Mouse (Mus musculus): ENCODE results near the gene Ttc9b. TPM values are rescaled to one million over a fixed set of nuclear protein-coding genes. Genes with fewer than 3 reads are reported as not detected.

The Ttc9b gene
- 0.05 TPM in 1 of 2 replicates, not detected in the other for polyA plus RNA-seq (2015; fragmentation: Nextera tagmentation; extraction: Ambion mirVana)

DNA sequence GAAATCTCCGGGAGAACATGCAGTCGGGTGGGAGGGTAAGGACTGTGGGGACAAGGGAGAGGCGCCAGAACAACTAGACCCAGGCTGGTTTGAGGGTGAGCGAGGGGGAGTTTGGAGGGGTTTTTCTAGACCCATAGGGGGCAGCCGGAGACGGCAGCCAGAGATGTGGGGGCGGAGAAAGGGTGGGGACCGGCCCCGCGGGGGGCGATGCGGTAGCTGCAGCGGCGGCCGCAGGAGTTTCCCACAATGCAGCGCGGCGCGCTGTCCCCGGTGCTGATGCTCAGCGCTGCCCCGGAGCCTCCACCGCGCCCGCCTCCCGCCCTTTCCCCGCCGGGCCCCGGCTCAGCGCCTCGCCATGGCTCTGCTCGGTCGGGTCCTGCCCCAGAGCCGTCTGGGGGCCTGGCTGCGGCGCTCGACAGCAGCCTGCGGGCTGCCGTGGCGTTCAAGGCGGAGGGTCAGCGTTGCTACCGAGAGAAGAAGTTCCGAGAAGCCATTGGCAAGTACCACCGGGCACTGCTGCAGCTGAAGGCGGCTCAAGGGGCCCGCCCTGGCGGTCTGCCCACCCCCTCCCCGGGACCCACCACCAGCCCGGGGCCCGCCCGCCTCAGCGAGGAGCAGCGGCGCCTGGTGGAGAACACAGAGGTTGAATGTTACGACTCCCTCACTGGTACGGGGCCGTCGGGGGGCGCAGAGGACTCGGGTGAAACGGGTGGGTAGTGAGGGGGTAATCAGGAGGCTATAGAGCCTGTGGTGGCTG lies at the start of gene Ttc9b:
Gene Ttc9b (plus strand): TSS at position 235 of the 757 bp plus-strand sequence.
- 5% methylated on average over 56 of the region's 62 CpGs for WGBS (ENCODE audit: insufficient replicate concordance)
- peaks cover 77% of the 10 kb centered on the region for H3K27me3 ChIP-seq
- 0 out of 2 replicates have a peak within 1 kb of the TSS, but pooled peaks have one; percentile 17 for H3K4me2 ChIP-seq

DNA sequence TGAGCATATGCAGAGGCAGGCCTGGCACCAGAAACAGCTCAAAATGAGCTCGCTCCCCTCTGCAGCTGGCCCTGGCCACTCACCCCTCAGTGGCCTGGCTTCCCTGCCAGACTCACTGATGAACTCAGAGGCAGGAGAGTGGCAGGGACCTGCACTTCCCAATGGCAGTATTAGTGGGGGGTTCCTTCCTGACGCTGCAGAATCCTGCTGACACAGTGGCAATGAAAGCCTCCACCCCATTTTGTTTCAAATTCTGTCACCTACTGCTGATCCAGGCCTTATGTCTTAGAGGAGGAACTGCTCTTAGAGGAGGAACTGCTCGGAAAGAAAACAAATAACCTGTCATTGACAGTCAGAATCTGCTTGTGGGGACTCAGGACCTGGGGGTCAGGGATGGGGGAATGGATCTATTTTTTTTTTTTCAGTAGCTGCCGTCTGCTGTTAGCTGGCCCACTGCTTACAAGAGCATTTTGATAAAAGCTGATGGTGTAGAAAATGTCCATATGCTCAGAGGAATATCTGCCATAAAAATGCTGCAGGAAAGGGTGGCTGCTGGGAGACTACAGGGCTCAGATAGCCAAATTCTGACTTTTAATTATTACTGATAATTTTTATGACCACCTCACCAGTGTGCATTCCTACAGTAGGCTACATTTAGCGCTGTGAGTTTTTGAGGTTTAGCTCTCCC lies 48.9 kb upstream of the Ttc9b start:
- Histone ChIP-seq H3K27me3 (no peaks in the 10 kb centered on the region), H3K4me3 (replicated peaks) (no peak overlapping the region), H3K27ac (0 out of 2 replicates have a peak overlapping the region, but pooled peaks have one; percentile 42), H3K9ac (no peak overlapping the region), H3K36me3 (peaks cover 27% of the 10 kb centered on the region), H3K4me1 (replicated peaks) (peaks cover 98% of the 10 kb centered on the region), H3K9me3 (replicated peaks) (no peaks in the 10 kb centered on the region), H3K4me2 (no peak overlapping the region)
- whole genome bisulfite sequencing (ENCODE audit: insufficient replicate concordance) = 48% methylated on average over 5 of the region's 5 CpGs
- ATAC-seq (ENCODE audit: low read depth) = no peak
- no peak for DNase-seq

More for the DNA sequence above, at the start of gene Ttc9b:
- Histone ChIP-seq H3K9ac (no peak within 1 kb of the TSS), H3K9me3 (replicated peaks) (no peaks in the 10 kb centered on the region), H3K4me3 (replicated peaks) (no peak within 1 kb of the TSS; the same call in 1 of the 2 replicates), H3K27ac (no peak within 1 kb of the TSS), H3K36me3 (no peaks in the 10 kb centered on the region), H3K4me1 (replicated peaks) (peaks cover 18% of the 10 kb centered on the region)
- no peak for DNase-seq
- ATAC-seq (ENCODE audit: low read depth) = 0 out of 2 replicates have a peak, but pooled peaks have one; percentile 32

DNA sequence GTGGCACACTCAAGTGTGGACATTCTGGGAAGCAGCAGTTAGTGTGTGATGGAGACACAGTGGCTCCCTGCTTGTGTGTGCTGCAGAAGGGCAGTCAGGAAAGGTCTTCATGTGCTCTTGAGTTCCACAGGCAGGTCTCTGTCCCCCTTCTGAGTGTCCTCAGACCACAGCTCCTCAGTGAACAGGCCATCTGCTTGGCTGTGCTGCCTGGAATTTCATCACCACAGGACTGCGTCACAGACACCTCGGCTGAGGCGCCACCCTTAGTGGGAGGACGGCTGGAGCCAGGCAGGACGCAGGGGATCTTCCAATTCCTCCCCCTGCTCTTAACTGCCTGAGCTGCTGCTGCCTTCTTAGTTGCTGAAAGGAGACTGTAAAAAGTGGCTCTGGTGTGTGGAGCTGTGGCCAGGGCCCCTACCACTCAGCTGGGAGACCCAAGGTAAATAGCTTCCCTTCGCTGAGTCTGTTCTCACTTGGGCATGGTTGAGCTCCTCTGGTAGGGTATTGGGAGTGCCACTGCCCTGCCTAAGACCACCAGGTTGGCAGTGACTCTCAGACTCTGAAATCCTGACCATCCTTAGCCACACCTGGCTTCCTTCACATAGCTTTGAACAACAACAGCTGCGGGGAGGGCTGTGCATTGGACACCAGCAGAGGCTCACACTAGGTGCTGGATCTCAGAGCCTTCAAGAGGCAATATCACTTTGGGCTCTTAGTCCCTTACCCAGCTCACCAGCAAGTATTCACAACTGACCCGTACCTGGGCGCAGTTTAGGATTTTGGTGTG lies 48.0 kb upstream of the Ttc9b start:
- H3K9ac ChIP-seq = no peak overlapping the region; the same call in 1 of the 2 replicates
- peak overlapping the region; percentile 14; the same call in 1 of the 2 replicates for H3K27ac ChIP-seq
- DNase-seq (no peak), ATAC-seq (ENCODE audit: low read depth) (no peak)
- no peak overlapping the region for H3K4me2 ChIP-seq
- H3K36me3 ChIP-seq = peaks cover 36% of the 10 kb centered on the region
- H3K4me1 ChIP-seq (replicated peaks) = peaks cover 89% of the 10 kb centered on the region
- no peaks in the 10 kb centered on the region for H3K27me3 ChIP-seq
- 82% methylated on average over 9 of the region's 9 CpGs for WGBS (ENCODE audit: insufficient replicate concordance)
- H3K9me3 ChIP-seq (replicated peaks) = no peaks in the 10 kb centered on the region
- H3K4me3 ChIP-seq (replicated peaks) = no peak overlapping the region

DNA sequence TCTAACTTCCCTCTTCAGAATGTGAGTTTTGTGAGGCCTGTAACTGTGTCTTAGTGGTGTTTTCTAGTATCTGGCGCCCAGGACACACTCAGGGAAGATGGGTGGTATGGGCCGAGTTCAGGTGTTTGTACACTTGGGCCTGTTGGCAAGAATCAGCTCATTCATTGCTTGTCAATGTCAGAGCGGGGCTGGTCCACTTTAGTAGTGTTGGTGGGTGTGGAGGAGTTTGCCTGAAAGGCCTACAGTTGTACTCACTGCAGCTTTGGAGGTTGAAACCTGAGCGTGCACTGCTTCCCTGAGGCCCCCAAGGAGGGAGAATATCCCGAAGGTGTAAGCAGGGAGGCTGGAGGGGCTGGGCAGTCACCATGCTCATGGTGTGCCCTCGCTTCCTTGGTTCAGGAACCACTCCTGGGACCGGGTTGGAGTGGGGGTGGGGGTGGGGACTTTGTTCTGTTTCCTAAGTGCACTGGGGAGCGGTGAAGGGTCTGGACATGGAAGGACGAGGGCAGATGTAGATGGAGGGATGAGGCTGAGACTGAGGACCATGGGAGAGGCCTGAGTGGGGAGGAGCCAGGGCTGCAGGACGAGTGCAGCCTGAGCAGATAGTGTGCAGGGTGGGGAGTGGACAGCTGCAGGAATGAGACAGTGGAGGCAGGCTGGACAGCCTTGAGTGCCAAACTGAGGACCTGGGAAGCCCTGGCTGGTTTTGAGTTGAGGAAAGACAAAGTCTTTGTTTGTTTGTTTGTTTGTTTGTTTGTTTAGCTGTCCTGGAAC lies 47.0 kb upstream of the Ttc9b start:
- Histone ChIP-seq H3K4me2 (no peak overlapping the region), H3K9me3 (replicated peaks) (no peaks in the 10 kb centered on the region), H3K4me3 (replicated peaks) (no peak overlapping the region), H3K4me1 (replicated peaks) (peaks cover 79% of the 10 kb centered on the region), H3K9ac (no peak overlapping the region; the same call in 1 of the 2 replicates), H3K27me3 (no peaks in the 10 kb centered on the region), H3K36me3 (peaks cover 41% of the 10 kb centered on the region), H3K27ac (no peak overlapping the region)
- 59% methylated on average over 10 of the region's 10 CpGs for WGBS (ENCODE audit: insufficient replicate concordance)
- no peak for ATAC-seq (ENCODE audit: low read depth)
- DNase-seq = no peak

DNA sequence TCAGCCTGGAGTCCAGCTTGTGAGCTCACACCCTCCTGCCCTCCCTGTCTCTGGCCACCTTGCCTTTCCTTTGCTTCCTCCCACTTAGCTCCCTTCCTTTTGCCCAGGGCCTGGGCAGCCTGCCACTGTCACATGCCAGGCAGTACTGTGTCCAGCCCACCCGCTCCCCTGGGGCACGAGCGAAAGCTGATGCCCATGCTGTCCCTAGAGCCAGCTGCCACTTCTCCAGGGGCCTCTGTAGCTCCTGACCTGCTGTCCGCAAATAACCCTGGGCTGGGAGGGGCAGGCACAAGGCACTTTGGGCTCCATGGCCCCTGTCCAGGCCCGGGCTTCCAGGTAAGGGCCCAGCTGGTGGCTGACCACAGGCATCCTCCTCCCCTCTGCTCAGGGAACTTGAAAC lies 46.1 kb upstream of the Ttc9b start:
- Histone ChIP-seq H3K9ac (0 out of 2 replicates have a peak overlapping the region, but pooled peaks have one; percentile 3), H3K4me3 (replicated peaks) (no peak overlapping the region)
- no peak for ATAC-seq (ENCODE audit: low read depth)

DNA sequence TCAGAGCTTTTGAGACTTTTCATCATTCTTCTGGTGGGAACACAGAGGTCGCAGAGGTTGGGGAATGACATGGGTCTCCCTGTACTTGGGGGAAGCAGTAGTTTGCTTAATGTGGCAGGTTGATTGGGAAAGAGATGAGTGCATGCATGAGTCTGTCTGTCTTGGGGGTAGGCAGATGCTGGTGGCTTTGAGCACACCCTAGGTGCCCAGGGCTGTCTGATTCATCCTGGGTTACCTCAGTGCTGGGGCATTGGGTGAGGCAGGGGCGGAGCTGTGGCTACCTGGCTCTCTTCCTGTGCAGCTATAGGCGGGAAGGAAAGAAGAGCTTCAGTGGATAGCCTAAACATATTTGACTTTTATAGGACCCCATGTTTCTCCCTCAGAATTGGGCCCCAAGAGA lies 45.6 kb upstream of the Ttc9b start:
- Histone ChIP-seq H3K4me3 (replicated peaks) (no peak overlapping the region), H3K36me3 (peaks cover 40% of the 10 kb centered on the region), H3K4me1 (replicated peaks) (peaks cover 68% of the 10 kb centered on the region), H3K9ac (0 out of 2 replicates have a peak overlapping the region, but pooled peaks have one; percentile 3), H3K9me3 (replicated peaks) (no peaks in the 10 kb centered on the region), H3K27me3 (no peaks in the 10 kb centered on the region), H3K4me2 (no peak overlapping the region), H3K27ac (no peak overlapping the region)
- 81% methylated on average over 3 of the region's 3 CpGs for whole genome bisulfite sequencing (ENCODE audit: insufficient replicate concordance)
- ATAC-seq (ENCODE audit: low read depth) (no peak), DNase-seq (no peak)

More for the DNA sequence above, 46.1 kb upstream of the Ttc9b start:
- Histone ChIP-seq H3K36me3 (peaks cover 41% of the 10 kb centered on the region), H3K27ac (no peak overlapping the region), H3K27me3 (no peaks in the 10 kb centered on the region), H3K4me1 (replicated peaks) (peaks cover 70% of the 10 kb centered on the region), H3K9me3 (replicated peaks) (no peaks in the 10 kb centered on the region), H3K4me2 (no peak overlapping the region)
- WGBS (ENCODE audit: insufficient replicate concordance) = 79% methylated on average over 5 of the region's 5 CpGs
- no peak for DNase-seq

DNA sequence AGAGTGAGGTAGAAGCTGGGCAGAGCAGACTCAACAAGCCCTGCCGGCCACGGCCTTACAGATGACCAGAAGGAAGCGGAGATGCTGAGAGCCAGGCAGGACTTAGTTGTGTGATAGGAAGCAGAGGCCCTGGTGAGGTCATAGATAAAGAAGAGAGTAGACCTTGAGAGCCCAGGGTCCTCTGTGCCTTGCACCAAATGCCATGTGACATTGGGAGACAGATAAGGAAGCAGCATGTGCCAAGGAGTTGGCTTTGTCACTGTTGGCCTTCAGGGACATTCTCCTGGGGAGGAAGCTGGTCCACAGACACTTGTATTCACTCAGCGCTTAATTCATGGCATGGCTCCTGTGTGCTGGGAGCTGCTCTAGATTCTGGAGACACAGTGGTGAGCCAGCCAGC lies 44.4 kb upstream of the Ttc9b start:
- no peak overlapping the region for H3K4me3 ChIP-seq (replicated peaks)
- H3K9me3 ChIP-seq (replicated peaks) = no peaks in the 10 kb centered on the region
- peak; percentile 32; the same call in 1 of the 2 replicates for ATAC-seq (ENCODE audit: low read depth)
- peaks cover 40% of the 10 kb centered on the region for H3K36me3 ChIP-seq
- no peak for DNase-seq
- H3K9ac ChIP-seq = no peak overlapping the region
- H3K4me1 ChIP-seq (replicated peaks) = peaks cover 58% of the 10 kb centered on the region
- no peak overlapping the region for H3K27ac ChIP-seq
- H3K27me3 ChIP-seq = no peaks in the 10 kb centered on the region
- no peak overlapping the region for H3K4me2 ChIP-seq
- 52% methylated on average over 4 of the region's 4 CpGs for WGBS (ENCODE audit: insufficient replicate concordance)

DNA sequence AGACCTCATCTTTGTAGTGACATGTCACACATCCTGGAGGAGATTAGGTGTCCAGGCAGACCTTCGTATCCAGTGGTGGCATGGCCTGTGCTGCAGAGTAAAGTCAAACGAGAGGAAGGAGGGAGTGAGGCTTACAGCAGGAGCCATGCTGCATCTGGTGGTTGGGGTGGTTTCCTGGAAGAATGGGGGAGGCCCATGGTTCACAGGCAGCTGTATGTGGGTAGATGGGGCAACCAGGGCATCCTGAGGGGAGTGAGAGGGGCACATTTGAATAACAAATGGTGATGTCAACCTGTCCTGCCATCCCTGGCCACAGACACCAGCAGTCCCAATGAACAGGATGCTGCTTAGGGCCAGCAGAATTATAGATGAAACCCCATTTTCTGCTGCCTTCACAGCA lies 44.0 kb upstream of the Ttc9b start:
- H3K4me1 ChIP-seq (replicated peaks) = peaks cover 54% of the 10 kb centered on the region
- 60% methylated on average over 2 of the region's 2 CpGs for WGBS (ENCODE audit: insufficient replicate concordance)
- no peak overlapping the region for H3K27ac ChIP-seq
- no peak for DNase-seq
- H3K9me3 ChIP-seq (replicated peaks) = no peaks in the 10 kb centered on the region
- no peak for ATAC-seq (ENCODE audit: low read depth)
- H3K36me3 ChIP-seq = peaks cover 44% of the 10 kb centered on the region
- H3K9ac ChIP-seq = no peak overlapping the region
- no peaks in the 10 kb centered on the region for H3K27me3 ChIP-seq
- H3K4me3 ChIP-seq (replicated peaks) = no peak overlapping the region
- no peak overlapping the region for H3K4me2 ChIP-seq

DNA sequence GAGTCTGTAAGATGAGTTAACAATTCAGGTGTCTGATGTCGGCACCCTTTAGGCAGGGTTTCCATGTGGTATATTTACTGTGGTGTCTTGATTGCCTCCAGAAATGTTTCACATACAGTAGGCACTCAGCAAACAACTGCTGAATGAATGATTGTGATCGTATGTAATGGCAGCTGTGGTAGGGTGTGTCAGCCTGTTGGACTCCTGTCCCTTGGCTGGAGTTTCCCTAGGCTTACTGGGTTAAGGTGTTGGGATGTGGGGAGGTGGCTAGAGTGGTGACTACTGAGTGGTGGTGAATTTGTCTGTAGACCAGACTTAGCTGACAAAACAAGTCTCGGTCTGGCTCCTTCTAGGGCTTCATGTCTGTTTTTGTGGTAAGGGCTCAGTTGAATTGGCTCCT lies 43.3 kb upstream of the Ttc9b start:
- H3K27ac ChIP-seq = no peak overlapping the region
- ATAC-seq (ENCODE audit: low read depth) = no peak
- H3K9ac ChIP-seq = no peak overlapping the region
- no peaks in the 10 kb centered on the region for H3K27me3 ChIP-seq
- no peak for DNase-seq
- H3K36me3 ChIP-seq = peaks cover 45% of the 10 kb centered on the region
- H3K4me2 ChIP-seq = no peak overlapping the region
- no peak overlapping the region for H3K4me3 ChIP-seq (replicated peaks)
- WGBS (ENCODE audit: insufficient replicate concordance) = 89% methylated on average over 3 of the region's 3 CpGs
- H3K4me1 ChIP-seq (replicated peaks) = peaks cover 47% of the 10 kb centered on the region
- no peaks in the 10 kb centered on the region for H3K9me3 ChIP-seq (replicated peaks)

DNA sequence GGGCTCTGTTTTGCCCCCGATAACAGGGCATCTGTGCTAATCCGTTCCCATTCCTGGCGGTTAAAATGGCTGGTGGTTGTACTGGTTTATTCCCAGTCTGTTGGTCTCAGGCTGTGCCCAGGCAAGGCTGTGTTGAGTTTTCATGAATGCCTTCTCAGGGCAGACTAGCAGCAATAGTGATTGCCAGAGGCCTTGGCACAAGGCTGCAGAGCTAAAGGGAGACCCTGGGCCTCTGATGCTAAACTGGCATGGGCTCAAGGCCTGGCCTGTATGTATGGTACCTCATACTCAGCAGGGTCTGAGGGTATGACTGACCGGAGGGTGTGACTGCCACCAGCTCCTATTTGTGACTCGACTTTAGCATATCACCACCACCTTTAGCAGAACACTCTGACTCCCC lies 42.8 kb upstream of the Ttc9b start:
- Histone ChIP-seq H3K4me3 (replicated peaks) (no peak overlapping the region), H3K27ac (no peak overlapping the region), H3K27me3 (no peaks in the 10 kb centered on the region), H3K9ac (no peak overlapping the region), H3K36me3 (peaks cover 49% of the 10 kb centered on the region), H3K4me1 (replicated peaks) (peaks cover 42% of the 10 kb centered on the region), H3K4me2 (no peak overlapping the region), H3K9me3 (replicated peaks) (no peaks in the 10 kb centered on the region)
- ATAC-seq (ENCODE audit: low read depth) (no peak), DNase-seq (no peak)
- 88% methylated on average over 5 of the region's 5 CpGs for WGBS (ENCODE audit: insufficient replicate concordance)

All from liver, embryonic 13.5 days (tissue).